Mouse (Mus musculus) left cerebral cortex, postnatal 4 days (tissue): Measurements from ENCODE around the gene Plod2. TPM values are rescaled to one million over a fixed set of nuclear protein-coding genes. Genes with fewer than 3 reads are reported as not detected.

Source experiments
- DNase-seq: peaks from one replicate; pipeline ENCODE4 v3.0.0-alpha.2; 2022
- intact Hi-C: fragments of 180-260 bp; cut with DNase I; formaldehyde crosslinking; loops from one replicate; pipeline ENCODE4 v1.15.1; 2025
- total RNA-seq, 2 experiments: library from RNA; stranded (reverse); gene quantifications; 2 replicates each; pipeline ENCODE4 v1.2.3; 2021

Gene Plod2
- total RNA-seq, 2 experiments from 2014 or later, result 11.9 to 12.6 TPM

- intact Hi-C loops, result no loop called here
- DNase-seq, result no peak
Measured at GRCm38 (mm10) chr9:92597776-92598175, 55.8 kb downstream of the Plod2 start.

GRCm38 (mm10) chr9:92599940-92600538 is 58.0 kb downstream of the Plod2 start:
- intact Hi-C loops, result no loop called here
- no peak for DNase-seq

- no peak for DNase-seq
- intact Hi-C loops, result no loop called here
Measured at GRCm38 (mm10) chr9:92601551-92601950, 59.5 kb downstream of the Plod2 start.

DNA sequence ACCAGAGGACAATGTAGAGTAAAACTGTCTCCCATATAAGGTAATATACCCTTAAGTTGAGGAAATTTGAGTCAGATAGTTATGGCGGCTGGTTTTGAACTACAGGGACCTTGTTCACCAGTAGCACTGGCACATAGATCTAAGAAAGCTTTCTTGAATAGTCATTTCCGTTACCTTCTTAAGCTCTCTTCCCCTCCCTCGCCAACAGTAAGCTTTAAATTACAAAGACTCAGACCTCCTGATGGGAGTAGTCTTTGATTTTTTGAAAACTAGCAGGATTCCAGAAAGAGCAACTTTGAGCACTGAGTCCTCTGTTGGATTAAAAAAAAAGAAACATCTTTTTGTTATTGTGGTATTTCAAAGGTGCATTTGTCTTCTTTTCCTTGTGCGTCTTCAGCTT is 61.5 kb downstream of the Plod2 start:
- intact Hi-C loops, result no loop called here
- DNase-seq, result no peak

DNA sequence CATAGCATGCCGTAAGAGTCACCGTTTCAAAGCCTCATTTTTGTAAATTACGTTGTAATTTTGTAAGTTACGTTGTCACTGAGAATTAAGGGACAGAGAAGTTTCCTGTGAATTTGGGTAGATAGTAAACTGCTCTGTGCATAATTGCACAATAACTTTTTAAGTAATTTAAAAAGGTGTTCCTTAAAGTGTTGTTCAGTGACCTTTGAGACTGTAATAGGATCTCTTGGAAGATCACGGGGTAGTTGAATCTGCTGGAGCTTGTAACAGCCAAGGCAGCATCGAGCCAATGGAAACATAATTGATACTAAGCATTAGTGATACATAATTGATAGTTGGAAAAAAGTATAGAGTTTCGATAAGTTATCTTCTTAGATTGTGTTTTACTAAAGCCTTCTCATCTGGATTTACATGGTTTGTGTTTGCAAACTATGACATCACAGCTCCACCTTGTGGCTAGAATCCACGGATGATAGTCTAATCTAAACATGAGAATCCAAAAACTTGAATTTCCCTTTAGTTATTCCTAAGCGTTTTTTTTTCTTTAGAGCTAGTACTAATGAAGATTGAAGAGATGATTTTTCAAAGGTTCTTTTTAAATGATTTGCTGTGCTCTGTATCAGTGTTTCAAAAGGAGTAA is 68.7 kb downstream of the Plod2 start:
- intact Hi-C loops, result loop anchor here (10.0 kb wide), 1 partner anchor 456 kb away; no protein-coding TSS in a partner anchor
- peak; percentile 60 for DNase-seq

GRCm38 (mm10) chr9:92612641-92613040 is 70.6 kb downstream of the Plod2 start:
- DNase-seq, result no peak
- intact Hi-C loops, result loop anchor here (2.0 to 10.0 kb wide), 2 partner anchors 396 to 458 kb away; no protein-coding TSS in a partner anchor

DNA sequence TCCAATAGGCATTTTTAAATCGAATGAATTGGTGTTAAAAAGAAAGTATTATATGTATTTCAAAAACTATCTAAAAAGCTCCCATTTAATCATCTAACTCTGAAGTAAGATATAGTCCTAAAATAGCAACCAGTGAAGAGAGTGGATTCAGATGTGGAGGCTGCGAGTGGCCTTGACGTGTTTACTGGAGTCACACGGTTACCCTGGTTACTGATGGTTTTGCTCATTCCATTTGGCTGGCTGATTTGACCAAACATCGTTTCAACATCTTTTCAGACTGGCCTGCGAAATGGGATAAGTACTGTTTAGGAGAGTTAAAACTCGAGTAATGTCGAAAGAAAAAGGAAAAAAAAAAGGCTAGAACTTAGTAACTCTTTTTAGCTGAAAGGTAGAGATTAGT is 71.2 kb downstream of the Plod2 start:
- DNase-seq, result no peak
- intact Hi-C loops, result loop anchor here (2.0 to 10.0 kb wide), 2 partner anchors 396 to 458 kb away; no protein-coding TSS in a partner anchor

DNA sequence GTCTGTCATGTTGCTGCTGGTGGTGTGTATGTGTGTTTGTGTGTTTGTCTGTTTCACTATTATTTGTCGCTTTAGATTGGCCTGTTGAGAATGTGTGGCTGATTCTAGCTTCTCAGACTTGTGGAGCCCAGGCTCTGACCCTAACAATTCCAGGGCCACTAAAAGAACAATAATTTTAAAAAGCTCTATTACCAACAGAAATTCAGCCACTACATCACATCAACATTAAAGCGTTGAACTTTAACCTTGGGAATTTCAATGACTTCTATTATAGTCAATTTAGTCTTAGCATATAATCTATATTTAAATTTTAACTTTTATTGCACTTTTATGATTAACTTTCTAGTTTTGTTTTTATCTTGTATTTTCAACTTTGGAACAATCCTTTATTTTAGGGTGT is 74.4 kb downstream of the Plod2 start:
- DNase-seq, result no peak
- intact Hi-C loops, result loop anchor here (10.0 kb wide), 1 partner anchor 462 kb away; no protein-coding TSS in a partner anchor

GRCm38 (mm10) chr9:92617376-92617775 is 75.4 kb downstream of the Plod2 start:
- no peak for DNase-seq
- intact Hi-C loops, result loop anchor here (10.0 kb wide), 1 partner anchor 463 kb away; no protein-coding TSS in a partner anchor

GRCm38 (mm10) chr9:92620088-92620487 is 78.1 kb downstream of the Plod2 start:
- intact Hi-C loops, result no loop called here
- DNase-seq, result no peak

GRCm38 (mm10) chr9:92621246-92621645 is 79.2 kb downstream of the Plod2 start:
- no peak for DNase-seq
- intact Hi-C loops, result no loop called here

DNA sequence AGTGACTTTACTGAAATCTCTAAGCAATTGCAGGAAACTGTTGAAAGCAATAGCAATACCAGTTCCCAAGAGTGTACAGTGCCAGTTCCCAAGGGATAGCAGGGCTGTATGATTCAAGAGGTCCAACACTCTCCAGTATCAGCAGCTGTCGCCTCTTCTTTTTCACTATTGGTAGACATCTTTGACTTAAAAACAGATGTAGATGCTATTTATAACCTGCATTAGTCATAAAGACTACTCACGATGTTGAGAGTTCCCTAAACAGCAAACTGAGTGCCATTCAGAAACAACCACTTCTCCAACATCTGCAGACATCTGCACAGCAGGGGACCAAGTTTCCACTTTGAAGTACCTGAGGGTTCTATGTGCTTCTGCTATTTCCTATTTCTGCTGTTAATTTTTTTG is 79.9 kb downstream of the Plod2 start:
- intact Hi-C loops, result no loop called here
- no peak for DNase-seq

DNA sequence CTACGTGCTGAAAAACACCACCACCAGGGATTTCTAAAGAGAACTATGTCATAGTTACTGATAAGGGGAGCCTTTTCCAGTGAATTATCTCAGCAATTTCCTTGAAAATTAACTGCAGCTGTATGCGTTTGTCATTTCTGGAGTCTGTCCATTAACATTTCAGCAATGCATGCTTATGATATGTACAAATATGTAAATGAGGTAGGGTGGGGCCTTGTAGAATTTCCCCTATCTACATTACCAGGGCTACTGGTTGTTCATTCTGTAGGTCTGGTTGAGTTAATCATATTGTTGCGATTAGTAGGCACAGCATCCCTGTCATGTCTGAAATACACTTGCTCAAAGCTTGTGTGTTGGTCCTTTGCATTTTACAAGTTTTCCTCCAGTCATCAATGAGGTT is 92.8 kb downstream of the Plod2 start:
- DNase-seq, result no peak
- intact Hi-C loops, result loop anchor here (10.0 kb wide), 2 partner anchors 240 to 1900 kb away; partner anchors contain the start of gene 1190002N15Rik

DNA sequence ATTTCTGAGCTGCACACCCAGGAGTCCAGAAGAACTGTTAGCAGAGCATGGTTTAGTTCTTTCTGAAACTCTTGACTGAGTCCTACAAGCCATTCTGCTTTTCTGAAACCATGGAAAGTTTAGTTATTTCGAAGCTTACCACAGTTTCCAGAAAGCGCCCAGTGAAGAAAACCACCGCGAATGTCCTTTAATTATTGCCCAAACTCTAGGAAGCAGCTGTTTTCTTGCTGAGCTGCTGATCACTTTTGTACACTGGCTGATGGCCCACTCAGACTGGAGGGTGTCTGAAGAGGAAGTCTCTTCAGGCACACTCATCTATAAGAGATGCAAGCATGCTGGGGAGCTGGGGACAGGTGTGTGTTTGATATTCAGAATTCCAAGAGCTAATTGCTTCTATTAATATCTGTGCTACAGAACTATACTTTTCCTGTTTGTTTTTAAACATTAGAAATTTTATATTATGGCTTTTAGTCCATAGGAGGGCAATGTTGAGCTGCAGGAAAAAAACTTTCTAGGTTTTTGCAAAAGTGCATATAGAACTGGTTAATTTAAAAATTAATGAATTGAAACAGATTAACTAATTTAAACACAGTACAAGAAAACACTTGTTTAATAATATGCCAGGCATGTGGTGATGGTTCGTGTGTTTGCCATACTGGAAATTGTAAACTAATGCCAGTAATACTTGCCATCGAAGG is 97.3 kb downstream of the Plod2 start:
- no peak for DNase-seq

GRCm38 (mm10) chr9:92641717-92642116 is 99.7 kb downstream of the Plod2 start:
- intact Hi-C loops, result no loop called here
- no peak for DNase-seq

More for the DNA sequence above, 97.3 kb downstream of the Plod2 start:
- intact Hi-C loops, result loop anchor here (10.0 kb wide), 2 partner anchors 235 to 1895 kb away; partner anchors contain the start of gene 1190002N15Rik

Other genes starting within 250 kb of the Plod2 start
- not detected for gene 1700057G04Rik, start 232.8 kb upstream of the Plod2 start, total RNA-seq
- gene Plscr4, start 84.8 kb upstream of the Plod2 start, total RNA-seq, result under 1 TPM; 0.68 to 0.99 TPM